Mouse (Mus musculus) kidney, adult 2 months (tissue): ENCODE measurements around the gene Msi2.

ENCODE experiments used
- CTCF ChIP-seq: fragments of 200-500 bp; conservative IDR thresholded peaks from 2 replicates; pipeline ENCODE4 v1.5.1; 2011; ENCODE audit warnings: low read depth, mild to moderate bottlenecking, control low read depth, low read length, moderate library complexity, mixed read lengths; ENCODE audit not compliant: insufficient read depth, insufficient read length
- POLR2A ChIP-seq: fragments of 200-500 bp; IDR thresholded peaks from one replicate; pipeline ENCODE4 v1.6.1; 2011; ENCODE audit warnings: low read depth, low read length, control low read depth

DNA sequence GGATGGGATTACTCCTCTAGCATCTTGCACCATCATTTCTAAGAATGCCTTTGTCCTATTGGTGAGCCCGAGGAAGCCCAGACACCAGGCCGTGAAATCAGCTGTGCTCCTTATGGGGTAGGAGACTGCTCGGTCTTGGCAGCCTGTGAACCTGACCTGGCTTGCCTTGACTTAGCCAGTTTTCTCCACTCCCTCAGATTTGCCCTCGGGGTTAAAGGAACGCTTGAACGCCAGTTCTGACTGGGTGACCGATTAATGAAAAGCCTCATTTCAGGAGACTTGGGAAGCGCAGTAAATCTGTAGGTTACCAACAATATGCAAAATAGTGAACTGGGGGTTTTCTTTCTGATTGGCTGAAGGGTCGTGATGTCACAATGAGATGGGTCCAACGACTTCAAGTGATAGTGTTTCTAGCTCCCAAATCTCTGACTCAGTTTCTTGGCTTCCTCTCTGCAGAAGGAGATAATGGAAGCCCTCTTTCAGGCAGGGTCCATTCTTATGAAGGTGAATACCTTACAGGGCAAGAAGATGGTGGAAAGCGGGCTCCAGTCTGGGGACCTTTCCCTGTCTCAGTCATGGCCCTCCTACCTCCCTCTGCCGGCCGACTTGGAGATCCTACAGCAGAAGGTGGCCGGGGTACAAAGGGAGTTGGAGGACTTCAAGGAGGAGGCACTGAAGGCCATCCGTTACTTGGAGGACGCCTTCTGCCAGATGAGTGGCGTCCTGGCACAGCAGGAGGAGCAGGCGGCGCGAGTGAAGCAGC, 424.5 kb downstream of the Msi2 start, which contains the start of gene Ccdc182:
- TF ChIP-seq POLR2A = no peak
- no peak for TF ChIP-seq CTCF
